Mouse (Mus musculus): ENCODE data around the gene Pim1. TPM values are rescaled to one million over a fixed set of nuclear protein-coding genes. Genes with fewer than 3 reads are reported as not detected.

Gene Pim1
- polyA plus RNA-seq, 1 experiment from 2014 or later = 17.9 TPM

DNA sequence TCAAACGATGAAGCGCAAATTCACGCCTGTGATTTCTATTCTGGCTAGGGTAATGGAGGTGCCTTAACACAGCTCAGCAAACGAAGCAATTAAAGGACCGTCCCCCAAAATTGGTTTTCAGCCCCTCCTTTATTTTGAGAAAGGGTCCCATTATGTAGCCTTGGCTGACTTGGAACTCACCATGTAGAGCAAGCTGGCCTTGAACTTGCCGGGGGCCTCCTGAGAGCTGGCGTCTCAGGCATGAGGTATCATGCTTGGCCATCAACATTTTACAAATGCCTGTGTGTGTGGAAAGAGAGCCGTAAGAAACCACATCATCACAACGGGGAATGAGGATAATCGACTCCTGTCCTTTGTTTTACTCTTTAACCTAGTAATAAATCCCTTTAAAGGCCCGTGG lies 23.5 kb upstream of the Pim1 start:
- Histone ChIP-seq H3K36me3 (no peaks in the 10 kb centered on the region), H3K4me2 (peak overlapping the region; percentile 61), H3K27me3 (no peaks in the 10 kb centered on the region), H3K4me1 (replicated peaks) (peaks cover 47% of the 10 kb centered on the region), H3K9me3 (replicated peaks) (no peaks in the 10 kb centered on the region; the same call in 1 of the 2 replicates), H3K4me3 (0 out of 2 replicates have a peak overlapping the region, but pooled peaks have one; percentile 32), H3K27ac (peak overlapping the region; percentile 74), H3K9ac (no peak overlapping the region; the same call in 1 of the 2 replicates)
- ATAC-seq (replicated peaks; ENCODE audit: insufficient number of reproducible peaks, insufficient read depth, low FRiP score, low read depth) = no peak
- 33% methylated on average over 11 of the region's 11 CpGs for WGBS

DNA sequence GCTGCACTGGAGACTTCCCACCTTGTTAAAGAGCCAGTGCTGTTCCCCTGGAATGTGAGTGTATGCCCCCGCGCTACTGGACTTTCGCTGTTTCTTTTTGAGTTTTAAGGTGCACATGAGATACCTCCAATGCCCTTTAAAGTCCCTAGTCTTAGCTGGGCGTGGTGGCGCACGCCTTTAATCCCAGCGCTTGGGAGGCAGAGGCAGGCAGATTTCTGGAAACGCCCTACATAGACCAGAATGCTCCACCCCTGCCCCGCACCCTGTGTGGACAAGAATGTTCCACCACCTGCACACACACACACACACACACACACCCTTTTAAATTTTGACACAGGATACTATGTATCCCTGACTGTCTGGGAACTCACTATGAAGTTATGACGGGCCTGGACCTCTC lies 17.1 kb upstream of the Pim1 start:
- Histone ChIP-seq H3K4me3 (no peak overlapping the region), H3K4me1 (replicated peaks) (peaks cover 5% of the 10 kb centered on the region), H3K4me2 (no peak overlapping the region), H3K27ac (no peak overlapping the region), H3K9ac (no peak overlapping the region), H3K9me3 (replicated peaks) (no peaks in the 10 kb centered on the region; the same call in 1 of the 2 replicates), H3K36me3 (no peaks in the 10 kb centered on the region), H3K27me3 (no peaks in the 10 kb centered on the region)
- 90% methylated on average over 10 of the region's 10 CpGs for WGBS
- no peak for ATAC-seq (replicated peaks; ENCODE audit: insufficient number of reproducible peaks, insufficient read depth, low FRiP score, low read depth)

DNA sequence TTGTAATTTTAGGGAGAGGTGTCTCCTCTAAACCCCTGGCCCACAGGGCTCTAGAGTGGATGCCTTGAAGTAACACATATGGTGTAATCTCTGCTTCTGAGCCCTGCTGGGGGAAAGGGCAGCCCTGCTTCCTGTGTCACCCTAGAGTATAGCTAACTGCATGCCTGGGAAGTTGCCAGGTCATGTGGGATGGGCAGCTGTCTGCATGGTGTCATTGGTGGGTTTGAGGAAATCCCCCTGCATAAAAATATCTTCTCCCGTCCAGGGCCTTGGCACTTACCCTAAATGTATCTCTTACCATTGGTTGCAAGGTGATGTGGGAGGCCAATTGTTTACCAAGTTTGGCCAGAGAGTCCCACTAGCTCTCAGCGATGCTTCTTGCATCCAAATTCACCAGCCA lies 16.5 kb upstream of the Pim1 start:
- H3K9me3 ChIP-seq (replicated peaks) = no peaks in the 10 kb centered on the region; the same call in 1 of the 2 replicates
- H3K4me2 ChIP-seq = no peak overlapping the region
- no peak for ATAC-seq (replicated peaks; ENCODE audit: insufficient number of reproducible peaks, insufficient read depth, low FRiP score, low read depth)
- no peaks in the 10 kb centered on the region for H3K36me3 ChIP-seq
- H3K9ac ChIP-seq = no peak overlapping the region
- no peak overlapping the region for H3K4me3 ChIP-seq
- H3K27ac ChIP-seq = no peak overlapping the region
- WGBS = 63% methylated on average over 2 of the region's 2 CpGs
- H3K27me3 ChIP-seq = no peaks in the 10 kb centered on the region
- H3K4me1 ChIP-seq (replicated peaks) = peaks cover 5% of the 10 kb centered on the region

DNA sequence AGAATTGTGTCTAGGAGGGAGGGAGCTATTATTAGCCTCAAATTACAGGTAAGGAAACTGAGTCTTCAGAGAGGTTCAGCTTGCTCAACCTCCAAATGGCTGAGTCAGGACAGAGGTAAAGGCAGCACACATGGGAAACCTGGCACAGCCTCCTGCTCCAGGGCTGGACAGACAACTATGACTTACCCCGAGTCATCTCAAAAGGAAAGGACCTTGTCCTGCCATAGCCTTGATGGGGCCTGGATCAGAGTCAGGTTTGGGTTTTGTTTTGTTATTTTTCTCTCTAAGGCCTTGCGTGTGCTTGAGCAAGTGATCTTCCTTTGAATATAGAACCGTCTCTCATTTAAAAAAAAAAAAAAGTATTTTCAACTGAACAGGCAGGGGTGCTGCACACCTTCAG lies 15.4 kb upstream of the Pim1 start:
- Histone ChIP-seq H3K36me3 (no peaks in the 10 kb centered on the region), H3K27me3 (no peaks in the 10 kb centered on the region), H3K9ac (no peak overlapping the region), H3K27ac (no peak overlapping the region), H3K4me3 (no peak overlapping the region), H3K4me2 (no peak overlapping the region), H3K9me3 (replicated peaks) (no peaks in the 10 kb centered on the region; the same call in 1 of the 2 replicates), H3K4me1 (replicated peaks) (peaks cover 5% of the 10 kb centered on the region)
- 93% methylated on average over 3 of the region's 3 CpGs for WGBS
- no peak for ATAC-seq (replicated peaks; ENCODE audit: insufficient number of reproducible peaks, insufficient read depth, low FRiP score, low read depth)

DNA sequence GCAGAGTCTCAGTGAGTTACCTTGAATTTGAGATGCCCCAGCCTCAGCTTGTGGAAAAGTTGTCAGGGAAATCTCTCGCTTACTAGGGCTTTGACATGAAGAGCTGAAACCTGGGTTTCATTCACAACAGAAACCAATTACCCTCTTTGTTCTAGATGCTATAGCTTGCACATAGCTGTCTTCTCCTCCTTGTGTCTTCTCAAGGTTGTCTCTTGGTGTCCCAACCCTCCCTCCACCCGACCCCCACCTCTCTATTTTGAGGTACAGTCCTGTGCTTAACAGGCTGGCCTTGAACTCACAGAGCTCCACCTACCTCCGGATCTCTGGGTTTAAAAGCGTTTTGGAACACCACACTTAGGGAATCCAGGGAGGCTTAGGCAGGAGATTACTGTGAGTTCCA lies 14.1 kb upstream of the Pim1 start:
- peaks cover 3% of the 10 kb centered on the region; the same call in 1 of the 2 replicates for H3K4me1 ChIP-seq (replicated peaks)
- H3K4me3 ChIP-seq = no peak overlapping the region
- no peaks in the 10 kb centered on the region; the same call in 1 of the 2 replicates for H3K9me3 ChIP-seq (replicated peaks)
- no peaks in the 10 kb centered on the region for H3K36me3 ChIP-seq
- no peak overlapping the region for H3K4me2 ChIP-seq
- no peak overlapping the region for H3K9ac ChIP-seq
- H3K27ac ChIP-seq = no peak overlapping the region
- no peaks in the 10 kb centered on the region for H3K27me3 ChIP-seq
- ATAC-seq (replicated peaks; ENCODE audit: insufficient number of reproducible peaks, insufficient read depth, low FRiP score, low read depth) = no peak
- 70% methylated on average over 4 of the region's 4 CpGs for WGBS

DNA sequence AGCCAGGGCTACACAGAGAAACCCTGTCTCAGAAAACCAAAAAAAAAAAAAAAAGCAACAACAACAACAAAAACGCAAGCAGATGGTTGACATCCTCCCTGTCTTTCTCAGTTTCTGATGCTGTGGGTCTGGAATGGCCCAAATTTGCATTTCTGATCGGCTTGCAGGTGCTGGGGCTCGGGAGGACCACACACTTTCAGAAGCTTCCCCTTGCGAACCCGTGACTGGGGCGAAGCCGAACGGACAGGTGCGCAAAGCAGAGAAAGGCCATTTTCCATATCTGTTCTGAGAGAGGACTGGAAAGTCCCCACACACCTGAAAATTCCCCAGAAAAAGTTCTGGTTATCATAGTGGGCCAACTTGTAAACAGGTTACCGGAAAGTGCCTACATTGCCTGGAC lies 13.2 kb upstream of the Pim1 start:
- Histone ChIP-seq H3K27me3 (no peaks in the 10 kb centered on the region), H3K36me3 (no peaks in the 10 kb centered on the region), H3K4me1 (replicated peaks) (peaks cover 3% of the 10 kb centered on the region; the same call in 1 of the 2 replicates), H3K4me3 (no peak overlapping the region), H3K9me3 (replicated peaks) (no peaks in the 10 kb centered on the region), H3K4me2 (no peak overlapping the region), H3K27ac (no peak overlapping the region), H3K9ac (no peak overlapping the region)
- WGBS = 92% methylated on average over 10 of the region's 10 CpGs
- ATAC-seq (replicated peaks; ENCODE audit: insufficient number of reproducible peaks, insufficient read depth, low FRiP score, low read depth) = no peak

DNA sequence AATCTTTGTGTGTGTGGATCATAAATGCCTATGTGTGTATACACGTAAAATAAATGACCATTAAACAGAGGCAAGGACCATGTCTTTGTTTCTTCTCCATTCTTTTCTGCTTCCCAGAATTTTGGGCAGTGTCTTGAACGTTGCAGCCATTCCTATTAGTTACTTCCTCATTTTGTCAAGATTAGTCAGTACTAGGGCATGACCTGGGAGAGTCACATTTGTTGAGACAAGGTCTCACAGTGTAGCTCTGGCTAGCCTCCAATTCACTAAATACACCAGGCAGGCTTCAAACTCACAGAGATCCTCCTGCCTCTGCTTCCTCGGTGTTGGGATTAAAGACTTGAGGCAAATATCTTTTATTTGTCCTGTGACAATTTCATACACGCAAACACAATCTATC lies 12.3 kb upstream of the Pim1 start:
- Histone ChIP-seq H3K4me3 (no peak overlapping the region), H3K9me3 (replicated peaks) (no peaks in the 10 kb centered on the region), H3K36me3 (no peaks in the 10 kb centered on the region), H3K27ac (no peak overlapping the region), H3K27me3 (no peaks in the 10 kb centered on the region), H3K4me2 (no peak overlapping the region), H3K4me1 (replicated peaks) (peaks cover 3% of the 10 kb centered on the region; the same call in 1 of the 2 replicates), H3K9ac (no peak overlapping the region)
- 79% methylated on average over 4 of the region's 4 CpGs for WGBS
- ATAC-seq (replicated peaks; ENCODE audit: insufficient number of reproducible peaks, insufficient read depth, low FRiP score, low read depth) = no peak

DNA sequence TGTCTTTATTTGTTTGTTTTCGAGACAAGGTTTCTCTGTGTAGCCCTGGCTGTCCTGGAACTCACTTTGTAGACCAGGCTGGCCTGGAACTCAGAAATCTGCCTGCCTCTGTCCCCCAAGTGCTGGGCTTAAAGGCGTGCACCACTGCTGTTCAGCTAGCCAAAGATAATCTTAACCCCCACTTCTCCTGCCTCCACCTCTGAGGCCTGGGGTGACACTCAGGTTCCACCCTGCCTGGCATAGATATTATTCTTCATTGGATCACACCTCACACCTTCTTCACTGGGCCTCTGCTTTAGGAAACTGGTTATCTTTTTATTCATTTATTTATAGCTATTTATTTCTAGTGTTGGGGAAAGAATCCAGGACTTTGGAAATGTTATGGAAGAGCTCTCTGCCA lies 10.3 kb upstream of the Pim1 start:
- Histone ChIP-seq H3K4me1 (replicated peaks) (peaks cover 3% of the 10 kb centered on the region; the same call in 1 of the 2 replicates), H3K27ac (no peak overlapping the region), H3K4me2 (no peak overlapping the region), H3K4me3 (no peak overlapping the region), H3K36me3 (no peaks in the 10 kb centered on the region), H3K9ac (no peak overlapping the region), H3K27me3 (no peaks in the 10 kb centered on the region), H3K9me3 (replicated peaks) (no peaks in the 10 kb centered on the region)
- ATAC-seq (replicated peaks; ENCODE audit: insufficient number of reproducible peaks, insufficient read depth, low FRiP score, low read depth) = no peak
- WGBS = 76% methylated on average over 2 of the region's 2 CpGs

DNA sequence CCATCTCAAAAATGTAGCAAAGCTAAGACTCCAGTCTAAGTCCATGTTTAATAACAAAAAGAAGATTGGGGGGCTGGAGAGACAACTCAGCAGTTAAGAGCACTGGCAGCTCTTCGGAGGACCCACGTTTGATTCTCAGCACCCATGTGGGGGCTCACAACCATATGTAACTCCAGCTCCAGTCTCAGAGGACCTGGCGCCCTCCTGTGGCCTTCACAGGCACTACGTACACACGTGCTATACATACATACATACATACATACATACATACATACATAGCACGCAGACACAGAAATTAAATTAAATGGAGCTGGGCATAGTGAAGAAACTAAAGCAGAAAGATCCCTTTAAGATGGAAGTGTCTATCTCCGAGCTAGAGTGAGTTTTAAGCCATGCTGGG lies 7.9 kb upstream of the Pim1 start:
- H3K4me1 ChIP-seq (replicated peaks) = peaks cover 3% of the 10 kb centered on the region; the same call in 1 of the 2 replicates
- H3K27ac ChIP-seq = no peak overlapping the region
- no peaks in the 10 kb centered on the region for H3K36me3 ChIP-seq
- WGBS = 91% methylated on average over 7 of the region's 7 CpGs
- H3K4me3 ChIP-seq = no peak overlapping the region
- H3K9me3 ChIP-seq (replicated peaks) = no peaks in the 10 kb centered on the region
- no peak for ATAC-seq (replicated peaks; ENCODE audit: insufficient number of reproducible peaks, insufficient read depth, low FRiP score, low read depth)
- H3K4me2 ChIP-seq = no peak overlapping the region
- H3K9ac ChIP-seq = no peak overlapping the region
- no peaks in the 10 kb centered on the region for H3K27me3 ChIP-seq

DNA sequence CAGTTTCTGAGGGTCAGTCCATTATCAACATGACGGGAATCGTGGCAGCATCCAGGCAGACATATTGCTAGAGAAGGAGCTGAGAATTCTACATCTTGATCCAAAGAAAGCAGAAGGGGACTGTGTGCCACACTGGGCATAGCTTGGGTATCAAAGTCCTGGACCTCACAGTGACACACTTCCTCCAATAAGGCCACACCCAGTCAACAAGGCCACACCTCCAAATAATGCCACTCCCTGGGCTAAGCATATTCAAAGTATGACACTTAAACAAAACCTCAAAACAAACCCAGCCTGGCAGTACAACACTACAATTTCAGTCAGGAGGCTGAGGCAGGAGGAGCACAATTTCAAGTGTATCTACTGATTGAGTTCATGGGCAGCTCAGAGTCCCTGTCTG lies 7.3 kb upstream of the Pim1 start:
- no peak for ATAC-seq (replicated peaks; ENCODE audit: insufficient number of reproducible peaks, insufficient read depth, low FRiP score, low read depth)
- Histone ChIP-seq H3K4me2 (no peak overlapping the region), H3K27me3 (no peaks in the 10 kb centered on the region), H3K27ac (no peak overlapping the region), H3K4me1 (replicated peaks) (peaks cover 3% of the 10 kb centered on the region; the same call in 1 of the 2 replicates), H3K9me3 (replicated peaks) (no peaks in the 10 kb centered on the region), H3K9ac (no peak overlapping the region), H3K4me3 (no peak overlapping the region), H3K36me3 (no peaks in the 10 kb centered on the region)
- WGBS = 95% methylated on average over 2 of the region's 2 CpGs

DNA sequence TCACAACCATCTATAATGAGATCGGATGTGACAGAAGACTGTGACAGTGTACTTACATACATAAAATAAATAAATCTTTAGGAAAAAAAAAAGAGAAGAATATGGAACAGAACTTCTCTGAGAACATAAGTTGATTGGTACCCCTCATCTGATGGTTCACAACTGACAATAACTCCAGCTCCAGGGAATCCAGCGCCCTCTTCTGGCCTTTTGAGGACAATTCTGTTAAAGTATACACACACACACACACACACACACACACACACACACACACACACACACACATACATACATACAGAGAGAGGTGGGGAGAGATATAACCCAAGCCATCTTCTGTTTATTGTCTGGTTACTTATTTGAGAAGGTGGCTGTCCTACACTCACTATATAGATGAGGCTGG lies 6.1 kb upstream of the Pim1 start:
- Histone ChIP-seq H3K27me3 (no peaks in the 10 kb centered on the region), H3K4me3 (no peak overlapping the region), H3K4me2 (no peak overlapping the region), H3K9me3 (replicated peaks) (no peaks in the 10 kb centered on the region), H3K27ac (no peak overlapping the region), H3K36me3 (no peaks in the 10 kb centered on the region), H3K4me1 (replicated peaks) (peaks cover 14% of the 10 kb centered on the region), H3K9ac (no peak overlapping the region)
- no peak for ATAC-seq (replicated peaks; ENCODE audit: insufficient number of reproducible peaks, insufficient read depth, low FRiP score, low read depth)
- WGBS = 80% methylated on average over 2 of the region's 2 CpGs

DNA sequence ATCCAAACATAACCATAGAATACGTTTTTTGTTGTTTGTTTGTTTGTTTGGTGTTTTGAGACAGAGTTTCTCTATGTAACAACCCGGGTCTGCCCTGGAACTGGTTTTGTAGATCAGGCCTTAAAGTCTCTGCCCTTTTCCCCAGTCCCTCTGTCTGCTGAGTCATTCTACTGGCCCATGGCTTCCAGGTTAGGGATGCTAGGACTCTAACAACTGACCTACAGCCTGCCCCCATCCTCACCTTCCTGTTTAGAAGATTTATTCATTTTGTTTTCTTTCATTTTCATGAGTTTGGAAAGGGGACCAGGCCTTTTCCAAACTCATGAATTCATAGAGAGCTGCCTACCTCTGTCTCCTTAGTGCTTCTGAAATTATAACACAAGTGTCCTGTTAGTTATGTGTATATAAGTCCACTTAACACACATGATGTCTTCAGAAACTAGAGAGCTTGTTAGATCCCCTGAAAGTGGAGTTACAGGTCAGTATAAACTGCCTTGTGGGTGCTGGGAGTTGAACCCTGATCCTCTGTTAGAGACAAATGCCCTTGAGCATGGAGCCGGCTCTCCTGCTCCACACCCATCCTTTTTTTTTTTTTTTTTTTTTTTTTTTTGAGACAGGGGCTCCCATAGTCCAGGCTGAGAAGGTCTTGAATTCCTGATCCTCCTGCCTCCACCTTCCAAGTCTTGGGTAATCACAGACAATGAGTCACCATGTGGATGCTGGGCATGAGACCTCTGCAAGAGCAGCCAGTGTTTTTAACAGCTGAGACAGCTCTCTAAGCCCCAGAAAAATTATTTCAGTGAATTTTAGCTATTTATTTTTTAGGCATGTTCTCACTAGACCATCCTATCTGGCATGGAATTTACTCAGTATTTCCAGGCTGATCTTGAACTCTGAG lies 5.0 kb upstream of the Pim1 start:
- H3K9me3 ChIP-seq (replicated peaks) = no peaks in the 10 kb centered on the region
- no peak overlapping the region for H3K4me3 ChIP-seq
- no peak overlapping the region for H3K27ac ChIP-seq
- H3K4me1 ChIP-seq (replicated peaks) = peaks cover 14% of the 10 kb centered on the region
- H3K36me3 ChIP-seq = no peaks in the 10 kb centered on the region
- no peaks in the 10 kb centered on the region for H3K27me3 ChIP-seq
- H3K9ac ChIP-seq = no peak overlapping the region
- no peak overlapping the region for H3K4me2 ChIP-seq
- 70% methylated on average over 3 of the region's 3 CpGs for WGBS
- no peak for ATAC-seq (replicated peaks; ENCODE audit: insufficient number of reproducible peaks, insufficient read depth, low FRiP score, low read depth)
